Mouse (Mus musculus) liver, embryonic 11.5 days (tissue): ENCODE results near the gene Cotl1. TPM values are rescaled to one million over a fixed set of nuclear protein-coding genes. Genes with fewer than 3 reads are reported as not detected.
A peak's percentile ranks its signal among the peaks of the same experiment; 100 is the strongest.

Source experiments
- ATAC-seq: fragments of 200-750 bp; cut with Nextera tagmentation; replicated peaks from 2 replicates; pipeline ENCODE4 v1.8.0; 2017; ENCODE audit warnings: moderate number of reproducible peaks, mild to moderate bottlenecking, moderate TSS enrichment, moderate library complexity; ENCODE audit not compliant: low FRiP score
- DNase-seq: peaks from one replicate; pipeline ENCODE4 v3.0.0-alpha.2; 2017; ENCODE audit warnings: low spot score
- H3K27ac ChIP-seq: fragments of 300-500 bp; sonication (generic); 2 replicates; pipeline ENCODE4 v1.5.1; 2014; ENCODE audit warnings: mild to moderate bottlenecking, low read depth, low read length, control low read depth
- H3K27me3 ChIP-seq: fragments of 300-500 bp; sonication (generic); replicated peaks from 2 replicates; pipeline ENCODE4 v1.6.1; 2014; ENCODE audit warnings: low read length, mixed read lengths; ENCODE audit not compliant: control insufficient read depth, insufficient read depth
- H3K36me3 ChIP-seq: fragments of 300-500 bp; sonication (generic); 2 replicates; pipeline ENCODE4 v1.6.1; 2014; ENCODE audit warnings: mild to moderate bottlenecking, low read length, moderate library complexity, mixed read lengths; ENCODE audit not compliant: control insufficient read depth, insufficient read depth
- H3K4me1 ChIP-seq: fragments of 300-500 bp; sonication (generic); replicated peaks from 2 replicates; pipeline ENCODE4 v1.6.1; 2014; ENCODE audit warnings: low read length, mixed read lengths; ENCODE audit not compliant: control insufficient read depth, insufficient read depth
- H3K4me2 ChIP-seq: fragments of 300-500 bp; sonication (generic); 2 replicates; pipeline ENCODE4 v1.6.1; 2014; ENCODE audit warnings: mild to moderate bottlenecking, control low read depth, moderate library complexity
- H3K4me3 ChIP-seq: fragments of 300-500 bp; sonication (generic); 2 replicates; pipeline ENCODE4 v1.5.1; 2014; ENCODE audit warnings: low read depth, low read length, control low read depth
- H3K9ac ChIP-seq: fragments of 300-500 bp; sonication (generic); 2 replicates; pipeline ENCODE4 v1.6.1; 2014; ENCODE audit warnings: low read depth, low read length, control low read depth
- H3K9me3 ChIP-seq: fragments of 300-500 bp; sonication (generic); 2 replicates; pipeline ENCODE4 v1.6.1; 2016; ENCODE audit warnings: low read length, inconsistent platforms, mixed read lengths; ENCODE audit not compliant: control insufficient read depth
- WGBS: fragments of 180-500 bp; shearing (Covaris S2); extraction: QIAGEN DNeasy Blood & Tissue Kit; methylation state at CpG from one replicate; pipeline ENCODE4 v1.1.7; 2014; 5-methylcytosine and 5-hydroxymethylcytosine counted together
- polyA plus RNA-seq: library from polyadenylated mRNA; unstranded; fragments of >200 nt; fragmentation: Nextera tagmentation; extraction: Ambion mirVana; gene quantifications from 2 replicates; pipeline ENCODE4 v1.2.1, GENCODE M21; 2014

The Cotl1 gene
- polyA plus RNA-seq, 1 experiment from 2014 or later: 132 TPM

GRCm38 (mm10) chr8:119795651-119796050, 44.7 kb downstream of the Cotl1 start:
- Histone ChIP-seq H3K27ac (no peak overlapping the region), H3K9me3 (no peaks in the 10 kb centered on the region), H3K9ac (no peak overlapping the region), H3K4me1 (peaks cover 17% of the 10 kb centered on the region), H3K4me2 (no peak overlapping the region), H3K4me3 (no peak overlapping the region), H3K27me3 (no peaks in the 10 kb centered on the region), H3K36me3 (no peaks in the 10 kb centered on the region)
- DNase-seq (no peak), ATAC-seq (no peak)
- 75% methylated on average over 3 of the region's 3 CpGs for WGBS

GRCm38 (mm10) chr8:119794689-119795088, 45.7 kb downstream of the Cotl1 start:
- H3K9ac ChIP-seq: no peak overlapping the region
- DNase-seq (no peak), ATAC-seq (no peak)
- H3K27me3 ChIP-seq: no peaks in the 10 kb centered on the region
- H3K4me2 ChIP-seq: no peak overlapping the region
- no peaks in the 10 kb centered on the region for H3K36me3 ChIP-seq
- no peak overlapping the region for H3K4me3 ChIP-seq
- no peak overlapping the region for H3K27ac ChIP-seq
- peaks cover 19% of the 10 kb centered on the region for H3K4me1 ChIP-seq
- 40% methylated on average over 7 of the region's 7 CpGs for WGBS
- no peaks in the 10 kb centered on the region for H3K9me3 ChIP-seq

- no peaks in the 10 kb centered on the region for H3K36me3 ChIP-seq
- H3K27me3 ChIP-seq: no peaks in the 10 kb centered on the region
- H3K9ac ChIP-seq: no peak overlapping the region
- H3K9me3 ChIP-seq: no peaks in the 10 kb centered on the region
- H3K4me2 ChIP-seq: no peak overlapping the region
- peak; percentile 65 for ATAC-seq
- peak; percentile 69 for DNase-seq
- WGBS: 36% methylated on average over 16 of the region's 16 CpGs
- no peak overlapping the region for H3K4me3 ChIP-seq
- H3K4me1 ChIP-seq: peaks cover 17% of the 10 kb centered on the region
- peak overlapping the region; percentile 74 for H3K27ac ChIP-seq
Measured at GRCm38 (mm10) chr8:119791804-119792704, 48.3 kb downstream of the Cotl1 start.

GRCm38 (mm10) chr8:119789581-119789980, 50.8 kb downstream of the Cotl1 start:
- Histone ChIP-seq H3K27me3 (no peaks in the 10 kb centered on the region), H3K9me3 (no peaks in the 10 kb centered on the region), H3K36me3 (no peaks in the 10 kb centered on the region), H3K4me2 (no peak overlapping the region), H3K4me1 (peaks cover 18% of the 10 kb centered on the region), H3K4me3 (no peak overlapping the region), H3K27ac (no peak overlapping the region), H3K9ac (no peak overlapping the region)
- DNase-seq (no peak), ATAC-seq (no peak)
- WGBS: 88% methylated on average over 7 of the region's 7 CpGs

- H3K4me2 ChIP-seq: no peak overlapping the region
- 76% methylated on average over 9 of the region's 9 CpGs for WGBS
- no peak overlapping the region for H3K4me3 ChIP-seq
- no peak overlapping the region for H3K9ac ChIP-seq
- H3K27ac ChIP-seq: no peak overlapping the region
- peaks cover 22% of the 10 kb centered on the region for H3K4me1 ChIP-seq
- H3K27me3 ChIP-seq: no peaks in the 10 kb centered on the region
- no peaks in the 10 kb centered on the region for H3K9me3 ChIP-seq
- ATAC-seq (no peak), DNase-seq (no peak)
- H3K36me3 ChIP-seq: no peaks in the 10 kb centered on the region
Measured at GRCm38 (mm10) chr8:119788607-119789381, 51.5 kb downstream of the Cotl1 start.

- no peak for DNase-seq
- H3K27me3 ChIP-seq: no peaks in the 10 kb centered on the region
- no peak overlapping the region for H3K27ac ChIP-seq
- peaks cover 22% of the 10 kb centered on the region for H3K4me1 ChIP-seq
- H3K9me3 ChIP-seq: no peaks in the 10 kb centered on the region
- no peaks in the 10 kb centered on the region for H3K36me3 ChIP-seq
- no peak overlapping the region for H3K9ac ChIP-seq
- H3K4me3 ChIP-seq: no peak overlapping the region
- H3K4me2 ChIP-seq: no peak overlapping the region
- no peak for ATAC-seq
- WGBS: 50% methylated on average over 4 of the region's 4 CpGs
Measured at GRCm38 (mm10) chr8:119787341-119787740, 53.0 kb downstream of the Cotl1 start.

- H3K4me2 ChIP-seq: no peak overlapping the region
- no peaks in the 10 kb centered on the region for H3K36me3 ChIP-seq
- DNase-seq (no peak), ATAC-seq (no peak)
- no peak overlapping the region for H3K4me3 ChIP-seq
- no peak overlapping the region for H3K27ac ChIP-seq
- no peaks in the 10 kb centered on the region for H3K27me3 ChIP-seq
- no peaks in the 10 kb centered on the region for H3K9me3 ChIP-seq
- 58% methylated on average over 3 of the region's 3 CpGs for WGBS
- no peak overlapping the region for H3K9ac ChIP-seq
- H3K4me1 ChIP-seq: peaks cover 18% of the 10 kb centered on the region
Measured at GRCm38 (mm10) chr8:119786871-119787270, 53.5 kb downstream of the Cotl1 start.

GRCm38 (mm10) chr8:119785764-119786405, 54.5 kb downstream of the Cotl1 start:
- ATAC-seq: no peak
- Histone ChIP-seq H3K9me3 (no peaks in the 10 kb centered on the region), H3K4me1 (peaks cover 9% of the 10 kb centered on the region; the same call in 1 of the 2 replicates), H3K36me3 (no peaks in the 10 kb centered on the region), H3K4me3 (no peak overlapping the region), H3K9ac (no peak overlapping the region), H3K27ac (no peak overlapping the region), H3K4me2 (no peak overlapping the region), H3K27me3 (no peaks in the 10 kb centered on the region)
- no peak for DNase-seq
- WGBS: 64% methylated on average over 18 of the region's 18 CpGs
